Mouse (Mus musculus) T-helper 2 cell (primary cell): ENCODE measurements at regions not wholly inside any gene's neighbourhood (a gene's known extent, or its start where the extent isn't known, plus 50 kb on each side); places are given as distances from the start of the nearest gene placed in this dataset.

Source experiments
- in situ Hi-C: fragments of 300-600 bp; cut with MboI, MseI; formaldehyde crosslinking; loops from one replicate; pipeline ENCODE4 v1.15.1; 2025; ENCODE audit warnings: high pct_unique_total_duplicates

DNA sequence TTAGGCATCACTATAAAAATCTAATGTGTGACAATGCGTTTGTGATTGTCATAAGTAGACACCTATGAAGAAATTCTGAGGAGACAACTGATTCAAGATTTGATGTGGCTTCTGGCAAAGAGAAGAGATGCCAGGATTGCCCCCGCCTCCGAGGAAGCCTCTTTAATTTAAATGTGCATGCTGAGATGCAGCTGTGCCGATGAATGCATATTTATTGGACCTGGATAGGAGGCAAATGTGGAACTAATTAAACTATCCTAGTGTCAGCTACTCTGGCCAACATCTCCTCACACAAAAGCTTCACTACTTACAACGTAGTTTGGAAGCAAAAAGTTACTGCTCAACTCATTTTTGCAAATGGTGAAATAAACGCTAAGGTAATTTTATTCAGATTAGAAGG, 173.4 kb upstream of the Dph6 start:
- in situ Hi-C loops, result no loop called here

DNA sequence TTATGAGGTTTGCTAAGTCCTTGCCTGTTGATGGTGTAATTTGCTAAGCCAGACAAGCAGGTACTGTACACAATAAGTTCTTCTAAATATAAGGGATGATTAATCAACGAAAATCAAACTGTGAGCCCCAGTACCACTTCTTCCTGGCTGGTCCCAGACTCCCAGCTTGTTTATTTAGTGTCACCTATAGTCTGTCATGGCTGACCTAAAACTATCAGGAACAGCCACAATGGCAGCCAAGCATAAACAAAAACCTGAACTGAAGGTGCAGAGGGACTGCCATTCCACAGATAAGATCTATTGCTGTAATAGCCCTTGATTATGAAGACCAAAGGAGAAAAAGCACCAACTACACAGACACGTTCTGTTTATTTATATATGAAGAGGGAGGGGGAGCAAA, 180.9 kb upstream of the Dph6 start:
- in situ Hi-C loops, result no loop called here

DNA sequence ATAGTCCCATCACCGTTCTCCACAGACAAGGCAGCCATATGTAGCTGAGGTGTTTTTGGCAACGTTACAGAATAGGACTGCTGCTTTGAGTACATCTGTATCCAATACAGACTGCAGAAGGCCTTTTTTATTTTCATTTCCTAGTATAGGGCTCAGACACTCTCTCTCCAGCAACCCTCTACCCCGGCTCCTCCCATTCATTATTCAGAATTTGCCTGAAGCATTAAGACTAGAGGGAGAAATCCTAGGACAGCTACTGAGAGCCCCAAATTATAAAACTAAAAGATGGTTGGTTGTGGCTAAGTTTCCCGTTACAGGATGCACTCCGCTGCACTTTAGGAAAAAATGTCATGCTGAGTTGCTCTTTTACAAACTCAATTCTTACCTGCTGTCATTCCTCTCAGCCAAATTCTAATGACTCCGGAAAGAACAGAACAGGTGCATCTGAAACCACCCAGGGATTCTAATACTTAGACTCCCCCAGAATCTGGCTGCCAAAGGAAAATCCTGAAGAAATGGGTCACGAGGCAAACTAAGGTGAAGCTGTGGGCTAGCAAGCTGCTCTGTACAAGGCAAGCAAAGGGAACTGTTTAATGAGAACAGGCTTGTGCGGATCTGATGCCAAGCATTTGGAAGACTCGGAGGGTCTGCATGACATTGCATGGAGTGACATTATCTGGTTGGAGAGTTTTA, 189.1 kb upstream of the Dph6 start:
- in situ Hi-C loops, result no loop called here

DNA sequence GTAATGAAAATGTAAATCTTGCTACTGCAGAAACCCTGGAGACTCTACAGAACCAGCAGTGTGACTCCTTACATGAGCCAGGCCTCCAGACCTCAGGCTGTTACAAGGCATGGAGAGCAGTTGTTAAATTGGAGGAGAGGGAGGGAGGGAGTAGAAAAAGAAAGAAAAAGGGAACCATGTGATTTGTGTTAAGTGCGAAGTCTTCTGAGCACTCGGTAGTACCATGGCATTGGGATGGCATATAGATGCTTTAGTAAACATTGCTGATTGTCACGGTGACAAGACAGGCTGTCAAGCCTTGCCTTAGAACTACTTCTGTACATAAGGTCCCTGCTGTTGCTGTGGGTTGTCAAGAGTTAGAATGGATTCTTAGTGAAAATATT, 189.6 kb upstream of the Dph6 start:
- in situ Hi-C loops, result no loop called here

DNA sequence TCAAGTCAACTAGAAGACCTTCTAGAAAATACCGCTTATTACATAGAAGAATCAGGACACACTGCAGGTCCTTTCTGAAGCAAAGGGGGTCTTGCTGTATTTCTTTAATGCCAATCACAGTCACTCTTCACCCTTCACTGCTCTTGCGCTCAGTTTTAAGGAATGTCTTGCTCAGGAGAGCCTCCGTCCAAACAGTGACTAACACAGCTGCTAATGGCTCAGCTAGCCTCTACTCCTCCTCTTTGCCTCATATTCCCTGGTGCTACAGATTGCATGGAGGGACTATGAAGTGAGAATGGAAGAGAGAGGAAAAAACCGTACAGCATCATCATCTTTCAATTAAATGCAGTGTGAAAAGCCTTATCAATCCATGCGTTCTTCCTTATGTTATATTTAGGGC, 193.7 kb upstream of the Dph6 start:
- in situ Hi-C loops, result no loop called here

DNA sequence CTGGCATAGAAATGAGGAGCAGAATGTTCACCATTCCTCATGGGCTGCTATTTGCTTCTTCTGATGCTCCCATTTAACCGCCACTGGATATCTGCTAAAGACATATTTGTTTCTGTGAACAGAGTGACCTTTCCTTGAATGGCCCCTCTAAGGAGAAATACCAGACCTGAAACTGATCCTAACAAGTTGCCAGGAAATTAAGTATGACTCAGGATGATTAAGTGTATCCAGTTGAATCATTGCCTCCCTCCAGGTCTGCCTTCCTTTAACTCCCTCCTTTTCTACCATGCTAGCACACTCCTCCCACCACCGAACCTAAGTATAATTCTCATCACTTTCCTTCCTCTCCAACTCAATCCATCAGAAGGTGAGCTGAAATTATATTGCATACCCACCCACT, 194.2 kb upstream of the Dph6 start:
- in situ Hi-C loops, result no loop called here

DNA sequence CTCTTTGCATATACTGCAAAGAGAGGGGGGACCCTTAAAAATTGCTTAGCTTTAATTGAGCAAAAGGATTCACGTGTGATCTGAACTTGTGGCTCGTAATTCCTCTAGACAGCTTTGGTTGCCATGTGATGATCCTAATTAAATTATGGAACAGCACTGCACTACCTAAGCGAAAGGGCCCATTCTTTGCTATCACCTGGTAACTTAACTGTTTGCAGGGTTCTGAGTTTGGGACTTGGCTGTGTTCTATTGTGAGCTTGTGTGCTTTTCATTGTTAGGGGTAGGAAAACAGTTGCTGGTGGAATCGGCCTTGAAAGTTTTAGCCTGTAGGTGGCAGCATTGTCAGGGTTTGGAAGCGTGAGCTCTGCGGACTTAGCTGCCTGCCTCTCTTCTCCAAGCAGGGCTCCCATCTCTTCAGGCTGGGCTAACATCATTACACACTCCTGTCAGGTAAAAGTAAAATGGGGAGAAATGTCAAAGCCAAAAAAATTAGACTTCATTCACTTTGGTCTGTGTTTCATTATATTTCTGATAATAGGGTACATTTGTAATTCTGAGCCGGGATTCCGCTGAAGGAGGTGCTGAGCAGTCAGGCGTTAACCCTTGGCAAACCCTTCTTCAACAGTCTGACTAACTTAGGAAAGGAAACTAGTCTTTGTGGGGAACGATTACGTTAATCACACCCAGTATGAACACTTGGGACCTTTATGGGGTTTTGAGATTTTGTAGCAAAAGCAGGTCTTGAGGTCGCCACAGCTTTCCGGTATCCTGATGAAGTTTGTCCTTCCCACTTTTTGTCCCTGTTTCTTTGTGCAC, 199.2 kb upstream of the Dph6 start:
- in situ Hi-C loops, result loop anchor here (10.0 kb wide), 1 partner anchor 1081 kb away; no protein-coding TSS in a partner anchor

DNA sequence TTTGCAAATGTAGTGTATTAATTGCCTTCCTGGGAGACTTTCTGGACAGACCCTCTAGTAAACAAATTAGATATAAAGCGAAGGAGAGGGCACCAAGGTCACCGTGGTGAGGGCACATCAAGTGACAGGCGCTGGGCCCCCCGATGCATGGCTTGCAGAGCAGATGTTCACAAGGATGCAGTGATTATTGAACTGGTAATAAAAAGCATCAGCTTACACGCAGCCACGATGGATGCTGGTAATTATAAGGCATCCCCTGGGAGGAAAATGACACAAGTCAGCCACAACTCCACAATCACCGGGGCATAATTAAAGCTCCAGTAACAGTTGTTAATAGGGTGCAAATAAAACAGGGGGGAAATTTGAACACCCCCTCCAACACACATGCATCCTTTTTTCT, 217.5 kb upstream of the Dph6 start:
- in situ Hi-C loops, result no loop called here

DNA sequence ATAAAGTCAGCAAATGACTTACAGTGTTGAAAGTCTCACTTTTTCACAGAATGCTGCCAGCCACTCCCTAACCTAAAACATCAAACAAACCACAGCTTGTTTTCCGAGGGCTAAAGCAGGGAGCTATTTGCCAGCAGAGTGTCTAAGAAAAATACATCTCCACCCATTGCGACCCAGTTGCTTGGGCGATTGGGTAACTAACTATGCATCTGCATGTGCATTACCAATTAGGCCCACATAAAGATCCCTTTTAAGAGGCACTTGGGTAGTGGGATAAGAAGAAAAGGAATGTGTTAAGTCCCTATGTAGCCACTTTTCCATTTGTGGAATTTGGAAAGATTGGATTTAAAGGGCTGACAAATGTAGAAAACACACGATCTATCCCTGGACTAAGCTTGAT, 218.3 kb upstream of the Dph6 start:
- in situ Hi-C loops, result no loop called here

DNA sequence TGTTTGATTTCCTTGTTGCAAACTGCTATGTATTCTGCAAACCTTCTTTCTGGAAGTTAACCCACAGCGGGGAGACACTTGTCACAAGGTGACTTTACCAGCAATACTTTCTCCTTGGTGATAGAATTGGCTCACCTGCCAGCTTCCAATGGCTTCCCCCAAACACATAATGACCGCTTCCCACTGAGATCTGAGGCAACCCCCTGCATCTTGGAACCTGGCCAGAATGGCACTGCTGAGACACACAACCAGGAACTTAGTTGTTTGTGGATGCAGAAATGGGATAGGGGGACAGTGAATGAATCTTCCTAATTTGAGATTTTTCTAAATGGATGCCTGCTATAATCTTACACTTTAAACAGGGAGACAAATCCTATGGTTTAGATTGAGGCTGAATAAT, 224.3 kb upstream of the Dph6 start:
- in situ Hi-C loops, result no loop called here

DNA sequence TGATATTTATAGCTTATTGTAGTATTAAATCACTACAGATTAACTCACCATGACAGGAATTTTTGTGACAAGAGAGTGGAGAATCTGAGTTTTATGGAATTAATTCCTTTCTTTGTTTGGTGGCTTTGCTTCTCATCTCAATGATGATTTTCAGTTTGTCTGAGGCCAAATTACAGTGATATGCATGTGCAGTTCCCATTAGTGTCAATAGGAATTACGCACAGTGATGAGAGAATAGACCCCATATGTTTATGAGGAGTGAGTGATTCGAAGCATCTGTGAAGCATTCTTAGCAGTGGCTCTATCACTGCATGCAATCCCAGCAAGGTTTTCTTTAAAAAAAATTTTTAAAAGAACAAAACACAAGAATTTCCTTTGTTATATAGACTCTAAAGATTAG, 225.0 kb upstream of the Dph6 start:
- in situ Hi-C loops, result no loop called here

DNA sequence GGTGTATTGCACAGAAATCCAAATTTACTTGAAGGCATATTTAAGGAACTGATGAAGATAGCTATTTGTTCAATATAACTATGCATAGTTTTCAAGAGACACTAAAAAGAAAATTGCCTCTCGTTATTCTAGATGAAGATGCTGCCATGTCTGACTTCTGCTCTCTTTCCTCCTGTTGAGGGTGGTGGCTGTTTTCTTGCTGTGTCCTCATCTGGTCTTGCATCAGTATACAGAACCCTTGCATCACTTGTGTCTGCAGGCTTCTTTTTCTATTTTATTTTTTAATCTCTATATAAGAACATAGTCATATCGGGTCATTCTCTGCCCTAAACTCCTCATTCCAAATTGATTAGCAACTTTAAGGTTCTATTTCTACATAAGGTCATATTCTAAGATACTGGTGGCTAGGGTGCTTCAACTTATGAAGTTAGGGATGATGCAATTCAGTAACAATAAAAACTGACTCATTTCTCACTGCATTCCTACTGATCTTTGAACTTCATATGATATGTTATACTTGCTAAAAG, 231.0 kb upstream of the Dph6 start:
- in situ Hi-C loops, result no loop called here

DNA sequence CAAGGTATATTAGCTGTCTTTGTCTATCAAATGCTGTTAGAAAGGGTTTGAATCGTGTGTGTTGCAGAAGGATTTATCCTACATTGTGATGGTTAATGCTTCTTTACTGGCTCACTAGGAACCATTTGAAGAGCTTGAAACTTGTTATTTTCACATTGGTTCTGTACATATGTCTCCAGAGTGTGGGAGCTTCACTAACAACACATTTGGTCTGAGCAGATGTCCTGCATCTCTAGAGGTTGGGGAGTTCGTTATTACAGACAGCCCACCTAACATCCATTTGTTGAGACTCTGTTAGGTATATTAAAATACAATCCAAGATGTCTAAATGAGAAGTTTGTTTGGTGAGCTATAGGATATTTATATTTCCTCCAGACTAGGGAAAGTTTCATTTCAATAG, 244.0 kb upstream of the Dph6 start:
- in situ Hi-C loops, result no loop called here

DNA sequence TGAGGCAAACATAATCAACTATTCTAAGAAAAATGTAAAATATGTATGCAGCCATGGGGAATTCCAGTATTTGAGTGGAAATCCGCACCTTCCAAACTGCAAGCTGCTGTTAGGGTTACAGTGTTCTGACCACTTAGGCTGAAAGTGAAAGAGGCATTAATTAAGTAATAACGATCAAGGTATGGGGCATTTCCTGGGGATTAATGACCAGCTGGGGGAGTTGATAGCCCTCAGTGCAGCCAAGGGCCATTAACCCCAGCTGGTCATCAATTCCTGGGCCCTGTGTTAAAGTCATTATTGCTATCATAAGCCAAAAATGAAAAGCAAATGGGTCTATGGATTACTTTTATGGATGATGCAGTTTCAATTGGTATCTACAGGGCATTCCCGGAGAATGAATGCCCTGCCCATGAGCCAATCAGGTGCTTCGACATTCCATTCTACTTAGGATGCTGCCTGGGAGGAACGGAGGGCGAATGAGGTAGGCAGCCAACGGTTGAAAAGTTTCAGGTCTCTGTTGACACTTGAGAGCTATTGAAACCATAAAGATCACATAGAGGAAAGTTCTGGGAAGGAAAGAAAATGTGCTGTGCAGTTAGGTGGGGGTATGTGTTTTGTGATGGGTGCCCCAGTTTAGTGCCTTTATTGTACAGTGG, 257.2 kb upstream of the Dph6 start:
- in situ Hi-C loops, result no loop called here

DNA sequence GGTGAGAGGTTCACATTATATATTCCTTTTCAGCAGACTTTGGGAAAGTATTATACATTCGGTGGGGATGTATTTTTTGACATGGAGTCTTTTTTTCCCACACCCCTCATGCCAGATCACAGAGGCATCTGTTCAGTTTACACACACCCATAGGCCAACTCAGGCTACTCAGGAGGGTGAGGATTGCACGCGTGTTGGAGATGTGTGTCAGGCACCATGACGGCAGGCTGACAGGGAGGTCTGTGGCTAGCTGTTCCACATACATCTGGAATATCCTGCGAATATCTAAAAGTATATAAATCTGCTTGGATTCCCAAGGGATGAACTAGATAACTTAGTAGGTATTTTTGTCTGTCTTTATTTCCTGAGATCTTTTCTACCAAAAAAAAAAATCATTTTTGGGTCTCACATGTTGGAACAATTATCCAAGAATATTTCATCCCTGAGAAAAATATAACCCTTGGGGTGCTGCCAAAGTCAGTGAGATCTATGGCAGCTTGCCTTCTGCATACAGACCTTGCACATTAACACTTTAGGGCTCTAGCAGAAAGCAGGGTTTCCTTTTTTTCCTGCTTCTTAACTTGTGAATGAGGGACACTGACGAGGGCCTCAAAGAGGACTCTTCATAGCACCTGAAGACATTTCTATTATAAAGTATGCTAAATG, 260.4 kb upstream of the Dph6 start:
- in situ Hi-C loops, result no loop called here

DNA sequence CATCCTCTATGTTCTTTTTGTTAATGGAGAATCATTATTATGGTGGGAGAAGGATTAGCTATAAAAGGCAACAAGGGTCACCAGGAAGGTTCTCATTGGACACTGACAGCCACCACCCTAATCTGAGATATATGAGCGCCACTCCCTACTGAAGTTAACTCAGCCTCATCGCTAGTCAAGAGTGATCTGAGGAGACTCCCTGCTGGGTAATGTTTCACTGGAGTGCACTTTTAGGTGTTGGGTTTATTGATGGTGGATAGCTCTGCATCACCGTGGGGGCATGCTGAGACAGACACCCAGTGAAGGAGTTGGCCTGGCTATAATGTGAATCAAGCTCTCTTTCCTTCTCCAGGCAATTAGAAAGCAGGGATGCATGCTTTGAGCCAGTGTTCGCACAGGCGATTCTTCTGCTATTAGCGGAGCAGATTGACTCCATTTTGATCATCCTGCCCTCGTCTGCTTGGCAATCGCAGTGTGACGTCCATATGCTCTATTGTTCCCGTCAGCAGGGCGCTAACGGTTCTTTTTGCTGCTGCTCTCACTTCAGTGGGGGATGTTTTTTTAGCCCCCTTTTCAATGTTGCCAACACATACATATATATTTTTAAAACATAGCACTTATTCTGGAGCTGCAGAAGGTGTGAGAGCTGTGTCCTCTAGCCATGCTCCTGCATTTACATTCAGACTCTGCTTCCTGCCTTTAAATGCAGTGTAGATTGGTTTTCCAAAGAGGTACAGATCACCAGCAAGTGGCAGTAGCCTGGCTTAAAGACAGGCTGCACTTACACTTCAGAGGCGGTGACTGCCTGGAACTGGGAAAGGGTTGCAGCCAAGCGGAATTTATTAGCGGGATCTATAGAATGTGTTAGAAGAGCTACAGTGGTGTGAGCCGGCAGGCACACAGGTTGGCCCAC, 263.9 kb upstream of the Dph6 start:
- in situ Hi-C loops, result no loop called here

DNA sequence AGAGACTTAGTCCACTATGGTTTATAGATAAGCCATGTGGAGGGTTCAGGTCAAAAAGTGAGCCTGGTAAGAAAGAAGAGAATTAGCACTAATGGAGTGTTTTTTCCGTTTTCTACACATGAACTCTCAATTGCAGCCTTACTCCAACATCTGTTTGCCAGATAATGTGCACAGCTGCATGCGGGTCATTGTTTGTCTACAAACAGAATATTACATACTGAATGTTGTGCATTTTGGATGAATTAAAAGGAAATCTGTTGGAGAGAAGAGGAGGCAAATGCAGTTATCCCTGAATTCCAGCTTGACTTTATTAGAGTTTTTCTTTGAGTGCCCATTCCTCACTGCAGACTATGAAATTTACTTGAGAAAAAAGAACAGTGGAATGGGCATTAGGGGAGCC, 269.1 kb upstream of the Dph6 start:
- in situ Hi-C loops, result no loop called here

DNA sequence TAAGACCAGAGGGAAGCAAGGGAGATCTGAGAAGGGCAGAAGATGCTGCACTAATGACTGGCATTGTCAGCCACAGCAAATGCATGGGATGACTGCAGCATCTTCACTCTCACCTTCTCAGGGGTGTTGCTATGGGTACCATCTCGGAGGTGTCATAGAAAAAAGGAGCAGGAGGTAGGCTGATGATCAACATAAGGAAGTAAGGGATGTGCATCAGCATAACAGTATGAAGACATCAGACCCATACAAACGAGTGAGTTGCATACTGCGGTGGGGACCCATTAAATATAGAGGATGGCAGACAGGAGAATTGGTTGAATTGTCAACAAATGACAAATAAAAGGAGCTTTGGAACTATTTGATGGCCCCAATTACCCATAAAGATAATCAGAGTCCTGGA, 280.7 kb upstream of the Dph6 start:
- in situ Hi-C loops, result loop anchor here (10.0 kb wide), 1 partner anchor 641 kb away; no protein-coding TSS in a partner anchor

DNA sequence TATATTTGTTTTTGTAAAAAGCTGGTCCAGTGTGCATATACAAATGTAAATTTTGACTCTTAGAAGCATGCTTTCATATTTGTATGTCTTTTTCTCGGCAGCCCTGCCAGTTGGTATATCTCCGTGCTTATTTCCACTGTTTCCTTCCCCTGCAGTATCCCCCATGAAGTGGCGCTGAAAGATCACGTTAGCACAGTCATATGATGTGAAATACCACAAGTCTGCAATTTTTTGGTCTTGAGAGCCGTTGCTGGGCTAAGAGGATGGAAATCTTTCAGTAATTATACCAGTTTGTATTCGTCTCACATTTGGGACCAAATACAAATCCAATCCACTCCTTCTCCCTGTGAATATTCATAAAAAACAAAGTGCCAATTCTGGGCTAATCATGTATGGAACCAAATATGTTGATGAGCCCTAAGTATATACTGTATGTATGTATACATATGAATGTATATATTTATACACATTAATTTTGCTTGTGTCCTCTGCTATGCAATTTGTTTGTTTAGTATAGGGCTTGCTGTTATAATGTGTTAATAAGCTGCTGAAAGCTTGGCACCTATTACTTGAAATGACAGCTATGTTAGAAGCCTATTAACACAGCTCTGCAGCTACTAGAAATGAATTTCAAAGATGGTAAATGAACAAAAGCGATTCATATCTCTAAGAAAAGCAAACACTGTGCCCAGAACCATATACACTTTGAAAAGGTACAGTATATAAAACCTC, 283.8 kb upstream of the Dph6 start:
- in situ Hi-C loops, result loop anchor here (10.0 kb wide), 1 partner anchor 644 kb away; no protein-coding TSS in a partner anchor

DNA sequence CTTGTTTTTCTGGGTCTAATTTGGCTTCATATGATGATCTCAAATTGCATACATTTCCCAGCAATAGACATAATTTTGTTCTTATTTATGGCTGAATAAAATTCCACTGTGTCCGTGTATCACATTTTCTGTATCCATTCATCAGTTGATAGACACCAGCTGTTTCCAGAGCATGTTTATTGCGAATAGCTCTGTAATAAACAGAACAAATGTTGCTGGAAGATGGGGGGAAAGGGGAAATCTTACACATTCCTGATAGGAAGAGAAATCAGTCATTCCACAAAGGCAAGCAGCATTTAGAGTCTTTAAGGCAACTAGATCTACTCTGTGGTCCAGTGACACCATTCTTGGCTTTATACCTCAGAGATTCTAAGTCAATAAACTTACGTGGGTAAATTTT, 311.3 kb upstream of the Dph6 start:
- in situ Hi-C loops, result no loop called here
